Mouse (Mus musculus) layer of hippocampus, adult 11-12 months (tissue): ENCODE results near the gene Por.

Experiments used
- DNase-seq: peaks from one replicate; pipeline ENCODE4 v3.0.0; 2022; ENCODE audit warnings: low spot score

The Por gene

DNA sequence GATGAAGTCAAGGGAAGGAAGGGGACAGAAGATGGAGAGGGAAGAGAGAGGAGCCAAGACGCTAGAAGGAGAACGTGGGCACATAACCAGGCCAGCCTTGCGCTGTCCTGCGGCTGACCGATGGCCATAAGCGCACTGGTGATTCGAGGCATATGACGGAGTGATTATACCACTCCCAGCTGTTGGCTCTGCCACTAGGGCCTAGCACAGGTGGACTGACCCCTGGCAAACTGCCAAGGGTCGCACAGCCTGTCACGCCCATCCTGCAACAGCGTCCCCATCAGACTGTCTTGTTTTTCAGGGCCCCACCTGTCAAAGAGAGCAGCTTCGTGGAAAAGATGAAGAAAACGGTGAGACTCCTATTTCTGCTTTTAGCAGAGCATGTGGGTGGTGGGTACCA lies 58.5 kb downstream of the Por start:
- no peak for DNase-seq

DNA sequence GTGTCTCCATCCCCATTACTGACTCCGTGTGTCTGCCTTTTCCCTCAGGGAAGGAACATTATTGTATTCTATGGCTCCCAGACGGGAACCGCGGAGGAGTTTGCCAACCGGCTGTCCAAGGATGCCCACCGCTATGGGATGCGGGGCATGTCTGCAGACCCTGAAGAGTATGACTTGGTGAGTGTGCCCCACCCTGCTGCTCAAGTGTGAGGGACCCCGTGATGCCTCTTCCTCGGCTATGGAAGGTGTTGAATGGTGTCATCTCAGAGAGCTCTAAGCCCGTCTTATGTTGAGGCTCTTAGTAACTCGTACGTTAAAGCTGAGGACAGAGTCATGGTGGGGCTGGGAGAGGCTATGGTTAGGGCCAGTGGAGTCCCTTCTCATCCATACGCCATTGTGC lies 59.5 kb downstream of the Por start:
- DNase-seq, result no peak

DNA sequence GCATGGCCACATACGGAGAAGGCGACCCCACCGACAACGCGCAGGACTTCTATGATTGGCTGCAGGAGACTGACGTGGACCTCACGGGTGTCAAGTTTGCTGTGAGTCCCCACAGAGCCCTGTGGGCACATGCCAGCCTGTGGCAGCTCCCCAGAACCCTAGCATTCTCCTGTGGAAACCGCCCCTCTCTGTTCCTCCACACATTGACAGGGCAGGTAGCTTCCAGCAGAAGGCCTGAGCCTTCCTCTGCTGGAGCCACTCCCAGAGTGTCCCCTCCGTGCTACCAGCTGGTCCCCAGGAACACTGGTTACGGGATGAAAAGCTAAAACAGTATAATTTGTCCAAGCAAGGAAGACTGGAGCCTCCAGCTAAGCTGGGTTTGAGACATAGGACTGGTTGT lies 60.4 kb downstream of the Por start:
- DNase-seq, result no peak

DNA sequence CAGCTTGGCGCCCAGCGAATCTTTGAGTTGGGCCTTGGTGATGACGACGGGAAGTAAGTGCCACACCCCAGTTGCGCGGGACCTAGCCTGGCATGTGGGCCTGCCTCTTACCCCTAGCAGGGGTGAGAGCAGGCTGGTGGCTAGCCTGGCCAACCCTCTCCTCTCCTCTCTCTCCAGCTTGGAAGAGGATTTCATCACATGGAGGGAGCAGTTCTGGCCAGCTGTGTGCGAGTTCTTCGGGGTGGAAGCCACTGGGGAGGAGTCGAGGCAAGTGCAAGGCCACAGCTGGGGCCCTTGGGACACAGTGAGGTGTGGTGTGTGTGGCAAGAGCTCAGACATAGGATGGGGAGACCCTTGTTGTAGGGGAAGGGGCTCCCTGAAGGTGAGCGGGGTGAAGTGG lies 61.1 kb downstream of the Por start:
- DNase-seq, result no peak

DNA sequence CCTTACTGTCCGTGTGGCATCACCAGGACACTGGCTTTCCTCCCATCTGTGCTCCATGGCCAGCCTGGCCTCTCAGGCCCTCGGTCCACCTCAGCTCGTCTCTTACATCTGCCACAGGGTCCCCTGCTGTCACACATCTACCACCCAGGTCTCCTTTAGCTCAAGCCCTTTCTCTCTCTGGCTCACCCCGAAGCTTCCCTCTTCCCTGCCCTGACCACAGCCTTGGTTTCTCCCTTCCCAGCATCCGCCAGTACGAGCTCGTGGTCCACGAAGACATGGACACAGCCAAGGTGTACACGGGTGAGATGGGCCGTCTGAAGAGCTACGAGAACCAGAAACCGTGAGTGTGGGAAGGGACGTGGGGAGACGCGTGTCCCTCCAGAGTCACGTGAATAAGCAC lies 61.5 kb downstream of the Por start:
- no peak for DNase-seq

DNA sequence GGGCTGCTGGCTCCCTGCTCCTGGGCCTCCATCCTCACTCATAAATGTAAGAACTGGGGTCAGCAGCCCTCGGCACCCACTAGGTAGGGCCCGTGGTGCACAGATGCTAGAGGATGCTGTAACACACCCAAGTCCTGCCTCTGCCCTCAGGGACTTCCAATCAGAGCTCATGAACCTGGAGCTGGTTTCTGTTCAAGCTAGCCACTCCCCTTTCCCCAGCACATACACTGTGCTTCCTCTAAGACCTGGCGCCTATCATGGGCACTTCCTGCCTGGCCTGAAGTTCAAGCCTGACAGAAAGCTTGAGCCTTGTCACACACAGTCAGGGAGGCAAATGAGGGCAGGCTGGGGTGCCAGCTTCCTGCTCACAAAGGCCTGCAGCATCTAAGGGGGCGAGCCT lies 63.2 kb downstream of the Por start:
- DNase-seq, result no peak

DNA sequence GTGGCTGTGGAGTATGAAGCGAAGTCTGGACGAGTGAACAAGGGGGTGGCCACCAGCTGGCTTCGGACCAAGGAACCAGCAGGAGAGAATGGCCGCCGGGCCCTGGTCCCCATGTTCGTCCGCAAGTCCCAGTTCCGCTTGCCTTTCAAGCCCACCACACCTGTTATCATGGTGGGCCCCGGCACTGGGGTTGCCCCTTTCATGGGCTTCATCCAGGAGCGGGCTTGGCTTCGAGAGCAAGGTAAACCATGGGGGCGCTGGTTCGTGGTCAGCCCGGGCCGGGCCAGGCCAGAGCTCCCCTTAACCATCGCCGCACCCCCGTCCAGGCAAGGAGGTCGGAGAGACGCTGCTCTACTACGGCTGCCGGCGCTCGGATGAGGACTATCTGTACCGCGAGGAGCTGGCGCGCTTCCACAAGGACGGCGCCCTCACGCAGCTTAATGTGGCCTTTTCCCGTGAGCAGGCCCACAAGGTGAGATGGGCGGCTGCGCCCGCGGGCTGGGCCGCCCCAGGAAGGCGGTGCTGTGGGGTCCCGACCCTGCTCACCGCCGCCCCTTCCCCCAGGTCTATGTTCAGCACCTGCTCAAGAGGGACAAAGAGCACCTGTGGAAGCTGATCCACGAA lies 64.3 kb downstream of the Por start:
- DNase-seq, result no peak

DNA sequence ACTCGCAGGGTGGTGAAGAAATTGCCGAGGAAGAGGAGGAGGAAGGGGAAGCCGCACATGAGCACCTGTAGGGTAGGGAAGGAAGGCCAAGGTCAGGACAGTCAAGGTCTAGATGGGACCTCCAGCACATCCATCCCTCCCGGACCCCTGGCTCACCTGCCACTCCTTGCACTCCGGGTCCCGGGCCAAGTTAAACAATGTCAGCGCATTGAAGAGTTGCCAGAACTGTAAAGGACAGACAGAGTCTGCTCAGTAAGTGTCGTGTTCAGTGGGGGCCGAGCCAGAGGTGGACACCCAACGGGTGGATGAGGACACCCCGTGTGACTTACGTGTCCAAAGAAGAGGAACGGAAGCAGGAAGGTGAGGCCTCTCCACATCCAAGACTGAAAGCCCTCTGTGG lies 65.9 kb downstream of the Por start:
- no peak for DNase-seq

DNA sequence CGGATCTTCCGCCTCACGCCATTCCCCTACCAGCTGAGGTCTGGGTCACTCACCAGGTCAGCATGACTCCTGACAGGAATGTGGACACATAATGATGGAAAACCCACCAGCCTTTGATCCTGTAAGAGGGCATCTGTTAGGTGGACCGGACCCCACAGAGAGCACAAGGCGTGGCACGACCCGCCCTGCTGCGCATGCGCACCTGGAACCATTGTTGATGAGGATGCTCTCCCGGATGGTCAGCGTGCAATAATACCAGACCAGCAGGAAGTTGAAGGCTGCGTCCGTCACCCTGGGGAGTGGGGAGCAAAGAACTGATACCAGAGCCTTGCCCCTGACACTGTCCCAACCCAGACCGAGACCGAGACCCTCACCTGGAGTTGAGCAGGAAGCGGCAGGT lies 66.7 kb downstream of the Por start:
- DNase-seq, result no peak

DNA sequence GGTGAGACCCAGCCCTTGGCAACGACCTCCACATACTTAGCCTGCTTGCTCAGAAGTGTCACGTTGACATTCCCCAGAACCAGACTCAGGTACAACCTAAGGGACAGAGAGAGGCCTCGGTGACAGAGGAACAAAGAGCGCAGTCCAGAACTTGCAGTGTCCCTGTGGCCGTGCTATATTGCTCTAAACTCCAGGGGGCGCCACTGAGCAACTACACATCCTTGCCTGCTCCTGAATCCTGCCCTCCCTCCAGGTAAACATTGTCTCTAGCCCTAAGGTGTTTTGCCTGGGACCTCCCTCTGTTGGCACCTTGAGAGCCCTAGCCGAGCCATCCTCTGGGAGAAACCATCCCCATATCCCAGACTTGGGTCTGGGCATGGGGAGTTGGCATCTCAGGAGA lies 67.3 kb downstream of the Por start:
- no peak for DNase-seq

DNA sequence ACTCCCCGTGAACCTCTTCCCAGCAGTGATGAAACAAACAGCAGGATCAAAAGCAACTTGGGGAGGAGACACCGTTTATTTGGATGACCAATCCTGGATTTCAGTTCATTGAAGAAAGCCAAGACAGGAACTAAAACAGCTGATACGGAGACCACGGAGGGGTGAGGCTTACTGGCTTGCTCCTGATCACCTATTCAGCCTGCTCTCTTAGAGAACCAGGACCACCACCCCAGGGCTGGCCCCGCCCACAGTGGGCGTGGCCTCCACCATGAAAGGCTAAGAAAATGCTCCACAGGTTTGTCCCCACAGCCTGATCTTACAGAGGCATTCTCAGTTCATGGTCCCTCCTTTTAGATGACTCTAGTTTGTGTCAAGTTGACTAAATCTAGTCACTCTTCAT lies 68.4 kb downstream of the Por start:
- DNase-seq, result no peak

DNA sequence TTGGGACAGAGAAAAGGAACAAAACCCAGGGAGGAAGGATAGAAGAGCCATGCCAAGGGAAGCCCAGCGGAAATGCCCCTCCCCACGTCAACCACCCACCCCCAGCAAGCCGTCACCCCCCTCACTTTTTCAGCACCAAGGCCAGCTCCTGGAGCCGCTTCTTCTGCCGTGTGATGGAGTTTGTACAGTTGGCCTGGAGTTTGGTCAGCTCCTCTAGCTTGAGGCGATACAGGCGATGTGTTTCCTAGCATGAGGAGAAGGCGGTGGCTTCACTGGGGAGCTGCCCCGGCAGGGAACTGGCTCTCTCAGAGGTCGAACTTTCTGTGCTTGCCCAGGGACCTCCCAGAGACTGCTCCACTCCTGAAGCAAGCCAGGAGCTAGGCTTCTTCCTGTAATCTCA lies 72.3 kb downstream of the Por start:
- DNase-seq, result no peak

DNA sequence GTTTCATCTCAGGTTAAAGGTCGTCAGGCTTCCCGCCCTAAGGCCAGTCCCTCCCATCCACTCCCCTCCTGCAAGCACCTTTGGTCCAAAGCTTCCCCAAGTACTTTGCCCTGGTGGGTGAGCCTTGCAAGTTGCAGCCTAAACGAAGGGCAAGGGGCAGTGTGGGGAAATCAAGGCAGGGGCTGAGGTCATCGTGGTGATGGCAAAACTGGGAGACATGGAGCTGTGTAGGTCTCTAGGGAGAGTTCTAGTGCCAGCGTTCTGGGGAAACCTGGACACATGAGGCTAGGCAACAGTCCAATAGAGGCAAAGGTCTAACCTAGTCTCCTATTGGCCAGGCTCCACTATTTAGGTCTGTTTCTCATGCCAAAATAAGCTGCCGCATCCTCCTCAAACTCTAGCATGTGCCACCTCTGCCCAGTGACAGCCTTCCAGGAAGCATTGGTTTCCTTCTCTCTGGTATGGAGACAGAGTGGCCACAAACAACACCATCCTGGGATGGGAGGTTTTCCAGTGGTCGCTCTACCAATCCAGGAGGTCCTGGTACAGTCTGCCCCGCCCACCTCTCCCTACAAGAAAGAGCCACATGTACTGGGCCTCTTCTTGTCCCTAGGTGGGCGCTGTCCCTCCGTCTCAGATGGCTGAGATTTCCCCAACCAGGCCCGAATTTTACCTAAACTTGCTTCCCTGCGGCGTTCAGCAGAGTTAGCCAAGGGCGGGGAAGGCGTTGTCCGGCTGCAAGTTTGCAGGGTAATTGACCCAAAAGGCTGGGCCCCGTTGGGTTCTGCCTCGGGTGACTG lies 73.3 kb downstream of the Por start:
- no peak for DNase-seq

DNA sequence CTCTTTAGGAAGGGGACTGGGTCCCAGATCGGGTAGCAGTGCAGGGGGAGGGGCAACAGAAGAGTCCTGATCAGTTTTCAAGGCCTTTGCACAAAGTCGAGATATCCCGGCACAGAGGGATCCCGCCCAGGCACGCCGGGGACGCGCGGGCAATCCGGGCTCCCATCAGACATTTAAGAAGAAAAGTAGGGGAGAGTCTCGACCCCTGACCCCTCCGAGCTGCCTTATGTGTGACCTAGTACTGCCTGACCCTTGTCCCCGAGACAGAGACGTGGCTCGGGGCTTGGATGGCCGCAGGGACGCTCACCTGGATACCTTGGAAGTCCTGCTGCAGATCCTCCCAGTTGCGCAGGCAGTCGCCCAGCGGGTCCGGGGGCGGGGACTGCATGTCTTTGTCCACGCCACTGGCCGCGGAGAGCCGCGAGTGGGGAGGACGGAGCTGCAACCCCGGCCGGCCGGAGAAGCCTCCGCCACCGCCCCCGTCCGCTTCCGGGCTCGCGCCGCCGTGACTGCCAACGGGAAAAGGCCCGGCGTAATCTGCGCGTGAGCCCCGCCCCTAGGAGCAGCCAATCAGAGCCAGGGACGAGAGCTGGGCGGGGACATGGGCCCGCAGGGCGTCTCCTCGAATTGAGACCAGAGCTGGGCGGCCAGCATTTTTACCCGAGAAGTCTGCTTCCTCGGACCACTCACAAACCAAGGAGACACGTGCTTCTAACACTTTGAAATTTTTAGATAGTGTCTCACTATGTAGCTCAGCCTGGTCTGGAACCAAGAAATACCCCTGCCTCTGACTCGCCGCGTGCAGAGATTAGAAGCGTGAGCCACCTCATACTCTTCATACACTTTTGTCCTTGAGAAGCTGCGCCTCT lies 74.1 kb downstream of the Por start, which contains the start of gene Tmem120a:
TSS of gene Tmem120a (minus strand) at position 708 of the 869 bp plus-strand sequence.
- peak; percentile 94 for DNase-seq

DNA sequence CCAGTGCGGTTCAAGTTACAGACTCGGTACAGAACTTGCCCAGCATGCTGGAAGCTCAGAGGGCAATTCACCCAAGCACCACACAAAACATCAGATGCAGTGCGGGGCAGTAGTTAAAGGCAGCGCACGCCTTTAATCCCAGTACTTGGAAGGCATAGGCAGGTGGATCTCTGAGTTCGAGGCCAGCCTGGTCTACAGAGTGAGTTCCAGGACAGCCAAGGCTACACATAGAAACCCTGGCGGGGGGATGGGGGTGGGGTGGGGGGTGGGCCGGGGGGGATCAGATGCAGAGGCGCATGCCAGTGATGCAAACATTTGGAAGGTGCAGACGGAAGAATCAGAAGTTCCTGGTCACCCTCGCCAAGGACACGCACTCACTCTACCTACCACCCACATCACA lies 74.9 kb downstream of the Por start:
- DNase-seq, result no peak

DNA sequence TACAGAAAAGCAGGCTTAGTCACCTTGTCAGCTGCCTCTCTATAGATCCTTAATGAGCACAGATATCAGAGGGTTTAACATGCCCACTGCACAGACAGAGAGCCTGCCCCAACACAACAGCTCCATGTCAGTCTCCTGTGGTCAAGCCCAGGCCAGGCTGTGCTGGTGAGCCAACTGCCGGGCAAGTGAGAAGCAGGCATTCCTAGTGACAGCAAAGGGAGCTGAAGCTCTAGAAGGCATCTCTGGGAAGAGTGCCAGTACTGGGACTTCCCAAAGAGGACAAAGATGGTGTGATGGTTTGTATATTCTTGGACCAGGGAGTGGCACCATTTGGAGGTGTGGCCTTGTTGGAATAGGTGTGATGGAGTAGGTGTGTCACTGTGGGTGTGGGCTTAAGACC lies 81.2 kb downstream of the Por start:
- DNase-seq, result no peak

DNA sequence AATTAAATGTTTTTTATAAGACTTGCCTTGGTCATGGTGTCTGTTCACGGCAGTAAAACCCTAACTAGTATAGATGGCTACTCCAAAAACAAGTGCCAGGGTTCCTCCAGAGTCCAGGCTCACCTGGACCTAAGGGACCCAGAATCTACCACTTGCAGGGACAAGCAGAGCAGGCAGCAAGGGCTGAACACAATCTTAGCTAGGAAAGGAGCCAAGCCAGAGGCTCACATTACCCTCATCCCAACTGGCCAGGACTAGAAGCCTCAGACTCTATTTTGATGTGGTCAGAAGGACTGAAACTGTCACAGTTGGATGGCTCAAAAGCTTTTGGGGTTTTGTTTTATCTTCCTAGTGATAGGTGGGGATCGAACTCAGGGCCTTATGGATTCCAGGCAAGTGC lies 81.8 kb downstream of the Por start:
- no peak for DNase-seq

DNA sequence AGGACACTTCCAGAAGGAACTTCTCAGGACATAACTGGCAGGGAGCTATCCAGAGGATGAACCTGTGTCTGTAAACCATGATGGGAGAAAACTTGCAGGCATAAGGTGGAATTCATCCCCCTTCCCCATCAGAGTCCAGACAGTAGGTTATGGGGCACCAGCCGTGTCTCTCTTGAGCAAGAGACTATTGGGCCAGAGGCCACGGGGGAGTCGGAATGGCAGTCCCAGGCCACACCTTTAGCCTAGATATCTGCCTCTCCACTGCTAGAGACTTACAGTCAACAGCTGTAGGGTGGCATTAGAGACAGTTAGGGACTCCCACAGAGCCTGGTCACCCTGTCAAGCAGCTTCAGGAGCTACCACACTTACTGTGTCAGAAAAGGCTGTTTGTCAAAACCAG lies 92.0 kb downstream of the Por start:
- DNase-seq, result no peak

DNA sequence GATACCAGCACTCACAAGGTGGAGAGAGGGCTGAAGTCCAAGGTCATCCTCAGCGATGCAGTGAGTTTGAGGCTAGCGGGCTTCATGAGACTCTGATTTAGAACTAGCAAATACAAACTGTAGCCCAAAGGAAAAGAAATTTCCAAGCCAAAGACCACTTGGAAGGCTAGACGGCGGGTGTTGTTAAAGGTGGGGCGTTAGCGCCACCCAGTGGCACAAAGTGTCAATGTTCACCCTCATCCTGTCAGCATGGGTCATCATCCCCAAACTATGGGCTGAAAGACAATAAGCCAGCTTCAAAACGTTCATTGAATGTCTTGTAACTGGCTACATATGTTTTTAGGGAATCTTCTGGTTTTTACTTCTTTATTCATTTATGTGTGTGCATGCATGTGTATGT lies 93.7 kb downstream of the Por start:
- peak; percentile 80 for DNase-seq

DNA sequence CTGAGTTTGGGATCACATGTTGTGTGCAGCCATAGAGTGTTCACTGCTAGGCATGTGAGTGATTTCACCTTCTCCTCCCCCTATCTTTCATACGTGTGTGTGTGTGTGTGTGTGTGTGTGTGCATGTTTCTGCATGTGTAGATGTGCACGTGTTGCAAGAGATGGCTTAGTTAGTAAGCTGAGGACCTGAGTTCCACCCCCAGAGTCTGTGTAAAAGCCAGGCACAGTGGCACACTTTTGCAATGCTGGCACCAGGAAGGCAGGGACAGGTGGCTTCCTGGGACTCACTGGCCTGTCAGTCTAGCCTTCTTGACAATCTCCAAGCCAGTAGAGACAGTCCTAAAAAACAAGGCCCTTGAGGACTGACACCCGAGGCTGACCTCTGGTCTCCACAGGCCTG lies 95.1 kb downstream of the Por start:
- DNase-seq, result no peak

DNA sequence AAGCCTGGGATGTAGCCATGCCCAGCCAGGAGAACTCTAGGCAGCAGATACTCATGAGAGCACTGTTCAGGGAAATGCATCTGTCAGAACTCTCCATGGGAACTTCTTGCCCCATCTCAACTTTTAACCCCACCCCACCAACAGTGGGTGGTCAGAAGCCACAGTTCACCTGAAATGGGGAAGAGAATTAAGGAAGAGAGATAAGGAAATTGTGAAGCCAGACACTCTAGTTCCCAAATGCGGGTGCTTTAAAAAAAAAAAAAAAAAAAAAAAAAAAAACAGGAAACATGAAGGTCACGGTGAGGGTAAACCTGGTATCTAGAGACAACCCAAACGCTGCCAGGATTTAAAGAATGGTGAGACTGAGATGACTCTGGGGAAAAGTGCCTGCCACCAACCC lies 102.7 kb downstream of the Por start:
- no peak for DNase-seq

DNA sequence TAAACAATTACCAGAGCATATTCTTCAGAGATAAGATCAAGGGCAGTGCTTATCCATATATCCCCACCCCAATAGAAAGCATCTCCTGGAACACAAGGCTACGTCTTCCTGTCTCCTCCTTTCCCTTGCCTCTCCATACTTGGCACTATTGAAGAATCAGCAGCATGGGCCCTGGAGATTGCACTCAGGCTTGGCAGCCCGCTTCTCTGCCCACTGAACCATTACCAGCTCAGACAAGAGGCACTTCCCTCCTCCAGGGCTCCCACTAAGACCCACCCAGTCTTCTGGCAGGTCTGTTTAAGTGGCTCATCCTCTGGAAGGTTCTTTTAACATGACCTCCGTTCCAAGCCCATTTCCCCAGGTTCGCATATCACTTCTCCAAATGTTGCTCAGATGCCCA lies 106.7 kb downstream of the Por start:
- no peak for DNase-seq
